Comparison of ENCODE assay signal across 15 mouse cellular contexts in the genomic region with DNA sequence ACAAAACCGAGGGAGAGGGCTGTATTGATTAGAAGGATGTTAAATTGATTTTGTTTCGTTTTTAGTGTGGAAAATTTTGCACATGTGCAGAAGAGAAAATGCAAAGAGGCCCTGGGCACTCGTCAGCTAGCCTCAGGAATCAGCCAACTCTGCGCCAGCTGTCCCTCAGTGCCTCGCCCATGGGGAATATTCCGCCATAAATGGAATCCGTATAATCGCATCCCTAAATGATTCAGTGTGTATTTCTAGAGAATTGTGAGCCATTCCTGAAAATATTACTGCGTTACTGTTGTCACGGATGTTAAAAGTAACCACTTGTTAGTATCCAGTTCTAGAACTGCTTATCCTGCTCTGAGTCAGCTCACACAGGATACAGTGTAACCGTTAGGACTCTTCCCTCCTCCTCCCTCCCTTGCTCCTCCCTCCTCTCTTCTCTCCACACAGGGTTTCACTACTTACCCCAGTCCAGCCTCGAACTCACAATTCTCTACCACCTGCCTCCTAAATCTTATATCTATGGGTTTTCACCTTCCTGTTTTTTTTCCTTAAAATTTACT. TPM values are rescaled to one million over a fixed set of nuclear protein-coding genes. Genes with fewer than 3 reads are reported as not detected.
A peak's percentile ranks its signal among the peaks of the same experiment; 100 is the strongest.
DNase-seq lines count a peak whose midpoint lies in the region; ATAC-seq and TF ChIP-seq lines count a peak whose summit lies in the region.
"Had no signal": no experiment of that assay in that cellular context is flagged by ENCODE, and none has a peak within 500 bp of the region (broad histone marks: within the 10 kb centered on the region; RNA-seq: fewer than 3 reads in every experiment).

No protein-coding gene starts in this region.

- TF ChIP-seq RAD21 in CH12.LX (IDR thresholded peaks at IDR 0.05; ENCODE audit: low read depth, low read length): no peak

- in situ Hi-C loops in CH12.LX (cut with MboI; ENCODE audit: low pct_ligation_motif_present, low pct_unique_long_range_greater_than_20kb, low sequenced_read_pairs): no loop called here

- H3K4me3 ChIP-seq in layer of hippocampus, adult 2 months: peak overlapping the region; percentile 46
- peak overlapping the region; percentile 30 to 55 (median 42) for H3K4me3 ChIP-seq in CH12.LX (replicated peaks in 1 of 3; ENCODE audit: low read depth in 2 of 3, low read length in 2 of 3, poor library complexity in 1 of 3)
- 0 out of 2 replicates have a peak overlapping the region, but pooled peaks have one; percentile 4 for H3K4me3 ChIP-seq in hindbrain, postnatal 0 days (ENCODE audit: low read length)
- H3K4me3 ChIP-seq in heart, embryonic 11.5 days (ENCODE audit: low read depth, low read length): no peak overlapping the region
- H3K4me3 ChIP-seq: stomach, embryonic 15.5 days had no signal

- TF ChIP-seq POLR2A in CH12.LX (IDR thresholded peaks at IDR 0.05; ENCODE audit: low read depth, low read length): no peak

- no peaks in the 10 kb centered on the region for H3K9me3 ChIP-seq in CH12.LX (replicated peaks; ENCODE audit: low read length)
- H3K9me3 ChIP-seq in hindbrain, postnatal 0 days (ENCODE audit: low read length): no peaks in the 10 kb centered on the region
- no peaks in the 10 kb centered on the region for H3K9me3 ChIP-seq in heart, embryonic 11.5 days (replicated peaks; ENCODE audit: control insufficient read depth, low read length)
- H3K9me3 ChIP-seq: stomach, embryonic 15.5 days had no signal

- 51% methylated on average over 12 of the region's 12 CpGs for WGBS in hindbrain, postnatal 0 days
- 72% methylated on average over 12 of the region's 12 CpGs for WGBS in heart, embryonic 11.5 days (ENCODE audit: insufficient replicate concordance)

- H3K27ac ChIP-seq in layer of hippocampus, adult 2 months: peak overlapping the region; percentile 77
- no peak overlapping the region for H3K27ac ChIP-seq in CH12.LX (ENCODE audit: insufficient read depth, low read depth)
- peak overlapping the region; percentile 15; the same call in 1 of the 2 replicates for H3K27ac ChIP-seq in hindbrain, postnatal 0 days
- H3K27ac ChIP-seq in heart, embryonic 11.5 days (ENCODE audit: low read depth, low read length): no peak overlapping the region
- H3K27ac ChIP-seq: stomach, embryonic 15.5 days had no signal

- no peaks in the 10 kb centered on the region for H3K36me3 ChIP-seq in CH12.LX (replicated peaks in 1 of 2; ENCODE audit: control insufficient read depth in 1 of 2, insufficient read depth in 1 of 2, low read length in 1 of 2)
- H3K36me3 ChIP-seq in hindbrain, postnatal 0 days (ENCODE audit: insufficient read depth, low read length): no peaks in the 10 kb centered on the region
- H3K36me3 ChIP-seq in heart, embryonic 11.5 days (ENCODE audit: control insufficient read depth, insufficient read depth, low read length): no peaks in the 10 kb centered on the region
- H3K36me3 ChIP-seq: stomach, embryonic 15.5 days had no signal

- peak overlapping the region; percentile 18; the same call in 1 of the 2 replicates for H3K9ac ChIP-seq in CH12.LX (ENCODE audit: insufficient read depth, low read depth)
- no peak overlapping the region for H3K9ac ChIP-seq in hindbrain, postnatal 0 days (replicated peaks; ENCODE audit: low read length)
- no peak overlapping the region for H3K9ac ChIP-seq in heart, embryonic 11.5 days (ENCODE audit: low read depth, low read length)
- H3K9ac ChIP-seq: liver, postnatal 0 days; stomach, embryonic 15.5 days had no signal

- no peak for TF ChIP-seq EP300 in CH12.LX (IDR thresholded peaks at IDR 0.05; ENCODE audit: low read length)

- H3K4me1 ChIP-seq in CH12.LX (ENCODE audit: control insufficient read depth in 1 of 2, insufficient read depth in 2 of 2): no peaks in the 10 kb centered on the region; a peak in 1 of 4 replicates
- no peaks in the 10 kb centered on the region for H3K4me1 ChIP-seq in hindbrain, postnatal 0 days (ENCODE audit: insufficient read depth, low read length)
- H3K4me1 ChIP-seq in heart, embryonic 11.5 days (ENCODE audit: control insufficient read depth, insufficient read depth, low read length): no peaks in the 10 kb centered on the region
- H3K4me1 ChIP-seq: stomach, embryonic 15.5 days had no signal

- no peaks in the 10 kb centered on the region for H3K27me3 ChIP-seq in CH12.LX (replicated peaks)
- H3K27me3 ChIP-seq in hindbrain, postnatal 0 days (ENCODE audit: insufficient read depth, low read length): no peaks in the 10 kb centered on the region
- H3K27me3 ChIP-seq in heart, embryonic 11.5 days (ENCODE audit: control insufficient read depth, insufficient read depth, low read length): no peaks in the 10 kb centered on the region
- H3K27me3 ChIP-seq: stomach, embryonic 15.5 days had no signal

- dilution Hi-C loops in CH12.LX (cut with MboI; ENCODE audit: extremely low pct_ligation_motif_present, extremely low pct_unique_long_range_greater_than_20kb, low sequenced_read_pairs): no loop called here

- DNase-seq in cerebellum, adult 9-10 months: peak; percentile 15
- DNase-seq in cerebellum, adult 11 months: no peak
- no peak for DNase-seq in layer of hippocampus, adult 2 months (ENCODE audit: low spot score in 2 of 2)
- no peak for DNase-seq in layer of hippocampus, adult 9-10 months (ENCODE audit: low spot score)
- DNase-seq in CH12.LX (ENCODE audit: extremely low read depth): no peak
- DNase-seq in hindbrain, postnatal 0 days (ENCODE audit: low spot score): peak; percentile 46
- DNase-seq in spleen, adult 18-20 months: no peak
- DNase-seq: gastrocnemius, postnatal 10 days; kidney, postnatal 14 days; liver, postnatal 0 days; right cerebral cortex, postnatal 4 days; thymus, postnatal 4 days had no signal

- TF ChIP-seq CTCF in layer of hippocampus, adult 2 months (conservative IDR thresholded peaks at IDR 0.05): no peak
- TF ChIP-seq CTCF in CH12.LX (conservative IDR thresholded peaks at IDR 0.05 in 1 of 2, IDR thresholded peaks at IDR 0.05 in 1 of 2; ENCODE audit: low read depth in 2 of 2, low read length in 2 of 2): no peak
- no peak for TF ChIP-seq CTCF in hindbrain, postnatal 0 days (IDR thresholded peaks at IDR 0.05; ENCODE audit: low read depth)

- no peak for ATAC-seq in hindbrain, postnatal 0 days
- ATAC-seq in heart, embryonic 11.5 days (replicated peaks; ENCODE audit: insufficient number of reproducible peaks, low FRiP score, low TSS enrichment): no peak
- ATAC-seq: inflammation-experienced regulatory T-cells, adult 6 months; liver, postnatal 0 days had no signal

- H3K4me2 ChIP-seq in CH12.LX (ENCODE audit: insufficient read depth, low read depth, poor library complexity, severe bottlenecking): peak overlapping the region; percentile 82; the same call in 1 of the 2 replicates
- peak overlapping the region; percentile 43 for H3K4me2 ChIP-seq in hindbrain, postnatal 0 days (ENCODE audit: low read depth, low read length)
- no peak overlapping the region for H3K4me2 ChIP-seq in heart, embryonic 11.5 days
- H3K4me2 ChIP-seq: stomach, embryonic 15.5 days had no signal

- H3K79me2 ChIP-seq in CH12.LX (replicated peaks; ENCODE audit: control insufficient read depth, extremely low read depth, insufficient read depth, poor library complexity, severe bottlenecking): no peaks in the 10 kb centered on the region

TF ChIP-seq in CH12.LX, 34 proteins besides CTCF, POLR2A, EP300 and RAD21:
- no peak for TF ChIP-seq UBTF (IDR thresholded peaks at IDR 0.05; ENCODE audit: low read depth, low read length)
- no peak for TF ChIP-seq MXI1 (IDR thresholded peaks at IDR 0.05; ENCODE audit: low read depth, low read length)
- no peak for TF ChIP-seq ETS1 (conservative IDR thresholded peaks at IDR 0.05; ENCODE audit: low read depth, low read length)
- TF ChIP-seq NRF1 (IDR thresholded peaks at IDR 0.05; ENCODE audit: low read depth, low read length): 0 out of 2 replicates have a peak, but pooled peaks have one; percentile 26

RNA-seq across cellular contexts. Expression of a gene that starts 16.2 kb away (rescaled TPM):
- total RNA-seq in layer of hippocampus, adult 2 months (2021): 10 to 100 TPM; 16.8 to 19.0 TPM
- total RNA-seq in CH12.LX (2012; rRNA removed) (7.7 and 8.1 TPM in 2 replicates), CH12.LX (2014; rRNA removed) (9.0 and 9.1 TPM in 2 replicates)
- polyA plus RNA-seq in CH12.LX (2012; ENCODE audit: insufficient read length, low read depth): 5.8 and 6.4 TPM in 2 replicates
- 18.4 and 19.3 TPM in 2 replicates for total RNA-seq in hindbrain, postnatal 0 days (2014; rRNA removed)
- 10.2 and 10.5 TPM in 2 replicates for polyA plus RNA-seq in hindbrain, postnatal 0 days (2015; fragmentation: Nextera tagmentation; extraction: Ambion mirVana)
- 9.7 and 10.1 TPM in 2 replicates for polyA plus RNA-seq in heart, embryonic 11.5 days (2014; fragmentation: Nextera tagmentation; extraction: Ambion mirVana)

Comparison
In these comparisons a context has a peak if more than half of its experiments do, and no peak if none do; other contexts are left out.
1. DNase-seq: peak in cerebellum, adult 9-10 months (single experiment) and hindbrain, postnatal 0 days (single experiment); none in cerebellum, adult 11 months (single experiment), layer of hippocampus, adult 2 months (0 of 2), layer of hippocampus, adult 9-10 months (single experiment), CH12.LX (single experiment) and spleen, adult 18-20 months (0 of 2).
2. H3K27ac ChIP-seq: peak in layer of hippocampus, adult 2 months (single experiment) and hindbrain, postnatal 0 days (single experiment); none in CH12.LX (single experiment) and heart, embryonic 11.5 days (single experiment).